Mouse (Mus musculus) bone marrow, adult 2 months (tissue): ENCODE results near the gene Oit1.

Source experiments
- CTCF ChIP-seq: fragments of 200-500 bp; IDR thresholded peaks from 2 replicates; pipeline ENCODE4 v1.5.1; 2011; ENCODE audit warnings: low read length, control low read depth; ENCODE audit not compliant: control insufficient read depth, insufficient read depth
- POLR2A ChIP-seq: fragments of 200-500 bp; IDR thresholded peaks from 2 replicates; pipeline ENCODE4 v1.6.1; 2011; ENCODE audit warnings: low read depth, mild to moderate bottlenecking, control low read depth, low read length, borderline replicate concordance; ENCODE audit not compliant: control insufficient read depth

- TF ChIP-seq POLR2A, result no peak
- peak; percentile 20; the same call in 1 of the 2 replicates for TF ChIP-seq CTCF
These were observed 64.0 kb downstream of the Oit1 start for GRCm38 (mm10) chr14:8314536-8314935.
